Mouse (Mus musculus) forebrain, embryonic 14.5 days (tissue): ENCODE data around the gene Pan2. TPM values are rescaled to one million over a fixed set of nuclear protein-coding genes. Genes with fewer than 3 reads are reported as not detected.

Experiments used
- ATAC-seq: fragments of 200-750 bp; cut with Nextera tagmentation; 2 replicates; pipeline ENCODE4 v1.8.0; 2017; ENCODE audit warnings: mild to moderate bottlenecking, moderate library complexity
- DNase-seq: peaks from one replicate; pipeline ENCODE4 v3.0.0-alpha.2; 2015; ENCODE audit warnings: low spot score
- H3K27ac ChIP-seq: fragments of 300-500 bp; sonication (generic); 2 replicates; pipeline ENCODE4 v1.5.1; 2014; ENCODE audit warnings: low read depth, mild to moderate bottlenecking, control low read depth, low read length, moderate library complexity
- H3K27me3 ChIP-seq: fragments of 300-500 bp; sonication (generic); replicated peaks from 2 replicates; pipeline ENCODE4 v1.6.1; 2014; ENCODE audit warnings: low read length, control low read depth, mixed read lengths; ENCODE audit not compliant: control insufficient read depth, insufficient read depth
- H3K36me3 ChIP-seq: fragments of 300-500 bp; sonication (generic); 2 replicates; pipeline ENCODE4 v1.6.1; 2014; ENCODE audit warnings: low read length, control low read depth; ENCODE audit not compliant: control insufficient read depth, insufficient read depth
- H3K4me1 ChIP-seq: fragments of 300-500 bp; sonication (generic); 2 replicates; pipeline ENCODE4 v1.6.1; 2014; ENCODE audit warnings: antibody characterized with exemption, low read length, control low read depth; ENCODE audit not compliant: control insufficient read depth, insufficient read depth
- H3K4me2 ChIP-seq: fragments of 300-500 bp; sonication (generic); 2 replicates; pipeline ENCODE4 v1.6.1; 2014; ENCODE audit warnings: mild to moderate bottlenecking, control low read depth, low read length
- H3K4me3 ChIP-seq: fragments of 300-500 bp; sonication (generic); 2 replicates; pipeline ENCODE4 v1.5.1; 2014; ENCODE audit warnings: low read depth, low read length, control low read depth
- H3K9ac ChIP-seq: fragments of 300-500 bp; sonication (generic); 2 replicates; pipeline ENCODE4 v1.6.1; 2014; ENCODE audit warnings: mild to moderate bottlenecking, low read length, control low read depth, moderate library complexity
- H3K9me3 ChIP-seq: fragments of 300-500 bp; sonication (generic); replicated peaks from 2 replicates; pipeline ENCODE4 v1.6.1; 2016; ENCODE audit warnings: low read length, control low read depth, mixed read lengths; ENCODE audit not compliant: control insufficient read depth
- WGBS: fragments of 180-500 bp; shearing (Covaris S2); extraction: QIAGEN DNeasy Blood & Tissue Kit; methylation state at CpG from one replicate; pipeline ENCODE4 v1.1.7; 2014; 5-methylcytosine and 5-hydroxymethylcytosine counted together
- polyA plus RNA-seq: library from polyadenylated mRNA; unstranded; fragments of >200 nt; fragmentation: Nextera tagmentation; extraction: Ambion mirVana; gene quantifications from 2 replicates; pipeline ENCODE4 v1.2.1, GENCODE M21; 2014

Gene Pan2
- polyA plus RNA-seq, 1 experiment from 2014 or later: 21.4 TPM

GRCm38 (mm10) chr10:128297622-128298021, 5.5 kb upstream of the Pan2 start:
- no peak overlapping the region for H3K4me3 ChIP-seq
- H3K36me3 ChIP-seq: peaks cover 5% of the 10 kb centered on the region; the same call in 1 of the 2 replicates
- no peak overlapping the region for H3K27ac ChIP-seq
- ATAC-seq: no peak
- H3K9ac ChIP-seq: no peak overlapping the region
- peaks cover 10% of the 10 kb centered on the region for H3K4me1 ChIP-seq
- no peaks in the 10 kb centered on the region for H3K27me3 ChIP-seq
- H3K9me3 ChIP-seq: no peaks in the 10 kb centered on the region
- 75% methylated on average over 11 of the region's 11 CpGs for WGBS
- DNase-seq: peak; percentile 13
- no peak overlapping the region for H3K4me2 ChIP-seq

- 83% methylated on average over 6 of the region's 6 CpGs for WGBS
Measured at GRCm38 (mm10) chr10:128298243-128298642, 4.9 kb upstream of the Pan2 start.

GRCm38 (mm10) chr10:128298702-128299171, 4.4 kb upstream of the Pan2 start, which contains the start of gene Il23a:
Gene Il23a, minus strand, starts transcription at chr10:128298752.
- Histone ChIP-seq H3K36me3 (no peaks in the 10 kb centered on the region), H3K4me3 (no peak within 1 kb of the TSS), H3K27me3 (no peaks in the 10 kb centered on the region), H3K4me1 (peaks cover 10% of the 10 kb centered on the region), H3K4me2 (no peak within 1 kb of the TSS), H3K9ac (no peak within 1 kb of the TSS), H3K27ac (no peak within 1 kb of the TSS), H3K9me3 (no peaks in the 10 kb centered on the region)
- no peak for DNase-seq
- ATAC-seq: no peak
- WGBS: 85% methylated on average over 11 of the region's 11 CpGs

More at GRCm38 (mm10) chr10:128298243-128298642, 4.9 kb upstream of the Pan2 start:
- Histone ChIP-seq H3K4me1 (peaks cover 10% of the 10 kb centered on the region), H3K4me2 (no peak overlapping the region), H3K27me3 (no peaks in the 10 kb centered on the region), H3K4me3 (no peak overlapping the region), H3K9ac (no peak overlapping the region), H3K9me3 (no peaks in the 10 kb centered on the region), H3K36me3 (no peaks in the 10 kb centered on the region), H3K27ac (no peak overlapping the region)
- DNase-seq (no peak), ATAC-seq (no peak)

GRCm38 (mm10) chr10:128302357-128302756, 778 bp upstream of the Pan2 start:
- Histone ChIP-seq H3K36me3 (0 out of 2 replicates have a peak, but pooled peaks cover 3% of the 10 kb centered on the region), H3K4me2 (peak overlapping the region; percentile 77), H3K27ac (peak overlapping the region; percentile 94; the same call in 1 of the 2 replicates), H3K4me3 (peak overlapping the region; percentile 58), H3K9ac (peak overlapping the region; percentile 91), H3K9me3 (no peaks in the 10 kb centered on the region), H3K4me1 (peaks cover 12% of the 10 kb centered on the region), H3K27me3 (no peaks in the 10 kb centered on the region)
- ATAC-seq: no peak
- no peak for DNase-seq
- WGBS: 39% methylated on average over 3 of the region's 3 CpGs

- ATAC-seq: peak; percentile 55
- peak overlapping the region; percentile 91 for H3K9ac ChIP-seq
- no peak for DNase-seq
- H3K9me3 ChIP-seq: no peaks in the 10 kb centered on the region
- 0 out of 2 replicates have a peak, but pooled peaks cover 3% of the 10 kb centered on the region for H3K36me3 ChIP-seq
- H3K27ac ChIP-seq: peak overlapping the region; percentile 94
- H3K4me3 ChIP-seq: peak overlapping the region; percentile 58
- peak overlapping the region; percentile 77 for H3K4me2 ChIP-seq
- H3K4me1 ChIP-seq: peaks cover 12% of the 10 kb centered on the region
- H3K27me3 ChIP-seq: no peaks in the 10 kb centered on the region
- under 1% methylated on average over 9 of the region's 9 CpGs for WGBS
Measured at GRCm38 (mm10) chr10:128302785-128303125, 380 bp upstream of the Pan2 start.

- no peak overlapping the region for H3K27ac ChIP-seq
- no peak overlapping the region for H3K4me3 ChIP-seq
- H3K27me3 ChIP-seq: no peaks in the 10 kb centered on the region
- no peak for ATAC-seq
- no peak overlapping the region for H3K9ac ChIP-seq
- H3K36me3 ChIP-seq: peaks cover 56% of the 10 kb centered on the region
- 86% methylated on average over 7 of the region's 7 CpGs for WGBS
- no peak for DNase-seq
- no peaks in the 10 kb centered on the region; the same call in 1 of the 2 replicates for H3K4me1 ChIP-seq
- no peaks in the 10 kb centered on the region for H3K9me3 ChIP-seq
- no peak overlapping the region for H3K4me2 ChIP-seq
Measured at GRCm38 (mm10) chr10:128309654-128310053, 6.5 kb downstream of the Pan2 start.

- Histone ChIP-seq H3K27me3 (no peaks in the 10 kb centered on the region), H3K9me3 (no peaks in the 10 kb centered on the region), H3K27ac (no peak overlapping the region), H3K9ac (no peak overlapping the region), H3K4me2 (no peak overlapping the region), H3K4me3 (no peak overlapping the region), H3K4me1 (no peaks in the 10 kb centered on the region; the same call in 1 of the 2 replicates), H3K36me3 (peaks cover 61% of the 10 kb centered on the region)
- 0 out of 2 replicates have a peak, but pooled peaks have one; percentile 44 for ATAC-seq
- DNase-seq: peak; percentile 57
- WGBS: 37% methylated on average over 11 of the region's 11 CpGs
Measured at GRCm38 (mm10) chr10:128310177-128310576, 7.0 kb downstream of the Pan2 start.

GRCm38 (mm10) chr10:128310902-128311301, 7.8 kb downstream of the Pan2 start:
- H3K9me3 ChIP-seq: no peaks in the 10 kb centered on the region
- peaks cover 66% of the 10 kb centered on the region for H3K36me3 ChIP-seq
- no peak for DNase-seq
- no peaks in the 10 kb centered on the region; the same call in 1 of the 2 replicates for H3K4me1 ChIP-seq
- H3K27me3 ChIP-seq: no peaks in the 10 kb centered on the region
- no peak overlapping the region for H3K27ac ChIP-seq
- 88% methylated on average over 4 of the region's 4 CpGs for WGBS
- H3K9ac ChIP-seq: no peak overlapping the region
- no peak overlapping the region for H3K4me3 ChIP-seq
- ATAC-seq: no peak
- H3K4me2 ChIP-seq: no peak overlapping the region

- Histone ChIP-seq H3K4me2 (no peak overlapping the region), H3K27ac (no peak overlapping the region), H3K36me3 (peaks cover 87% of the 10 kb centered on the region), H3K27me3 (no peaks in the 10 kb centered on the region), H3K4me3 (no peak overlapping the region), H3K9me3 (no peaks in the 10 kb centered on the region), H3K4me1 (no peaks in the 10 kb centered on the region), H3K9ac (no peak overlapping the region)
- DNase-seq: no peak
- ATAC-seq: no peak
- 94% methylated on average over 8 of the region's 8 CpGs for WGBS
Measured at GRCm38 (mm10) chr10:128315578-128315977, 12.4 kb downstream of the Pan2 start.
